In the genomic region with DNA sequence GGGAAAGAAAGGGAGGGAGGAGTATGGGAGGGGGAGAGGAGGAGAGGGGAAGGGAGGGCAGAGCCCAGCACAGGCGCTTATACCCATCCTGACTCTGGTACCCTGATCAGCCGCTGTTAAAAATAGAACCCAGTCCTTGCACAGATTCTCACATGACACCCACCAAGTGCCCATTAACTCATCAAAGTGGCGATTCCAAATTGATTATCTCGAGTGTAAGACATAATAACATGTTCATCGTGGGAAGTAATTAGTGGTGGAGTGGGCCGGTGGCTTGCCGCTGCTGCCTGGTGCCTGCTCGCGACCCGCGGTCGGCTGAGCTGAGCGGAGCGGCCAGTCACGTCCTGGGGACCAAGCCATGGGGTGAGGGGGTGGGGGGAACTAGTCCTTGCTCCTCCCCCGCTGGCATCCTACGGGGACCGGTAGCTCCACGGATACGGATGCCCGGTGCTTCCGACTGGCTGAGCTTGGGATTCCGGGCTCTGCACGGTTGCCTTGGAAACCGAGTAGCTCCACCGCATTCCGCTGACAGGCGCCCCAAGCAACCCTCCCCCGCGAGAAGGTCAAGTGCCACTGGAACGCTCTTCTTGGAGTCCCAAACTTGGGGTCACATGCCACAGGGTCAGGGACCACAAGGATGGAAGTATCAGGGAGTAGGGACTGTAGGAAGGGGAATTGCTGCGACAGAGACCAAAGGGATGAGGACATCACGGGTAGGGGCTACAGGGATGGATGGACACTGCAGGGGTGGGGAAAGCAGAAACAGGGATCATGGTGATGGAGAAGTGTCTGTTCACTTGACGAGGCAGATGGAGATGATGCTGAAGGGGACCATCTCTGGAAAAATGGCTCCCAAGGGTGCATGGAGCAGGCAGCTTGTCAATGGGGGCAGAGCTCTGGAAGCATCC, we compare ENCODE assay signal across 8 mouse cellular contexts.
A peak's percentile ranks its signal among the peaks of the same experiment; 100 is the strongest.
DNase-seq lines count a peak whose midpoint lies in the region; ATAC-seq and TF ChIP-seq lines count a peak whose summit lies in the region.

No protein-coding gene starts in this region.

- TF ChIP-seq CTCF in forebrain, postnatal 0 days (IDR thresholded peaks at IDR 0.05; ENCODE audit: low read depth): no peak

- H3K4me1 ChIP-seq in heart, embryonic 10.5 days: peaks cover 47% of the 10 kb centered on the region
- H3K4me1 ChIP-seq in forebrain, postnatal 0 days (ENCODE audit: insufficient read depth): peaks cover 15% of the 10 kb centered on the region; the same call in 1 of the 2 replicates

- peaks cover 66% of the 10 kb centered on the region for H3K27me3 ChIP-seq in heart, embryonic 10.5 days (ENCODE audit: insufficient read depth, poor library complexity, severe bottlenecking)
- H3K27me3 ChIP-seq in forebrain, postnatal 0 days (ENCODE audit: insufficient read depth, low read length): no peaks in the 10 kb centered on the region
- H3K27me3 ChIP-seq in myocyte (ENCODE audit: control insufficient read depth, insufficient read depth, insufficient read length): peaks cover 25% of the 10 kb centered on the region

- H3K79me2 ChIP-seq in myocyte (ENCODE audit: control insufficient read depth, insufficient read depth): no peaks in the 10 kb centered on the region

- TF ChIP-seq POLR2A in myocyte (IDR thresholded peaks at IDR 0.05; ENCODE audit: insufficient read length, low read depth): no peak

- no peaks in the 10 kb centered on the region for H3K36me3 ChIP-seq in heart, embryonic 10.5 days
- H3K36me3 ChIP-seq in forebrain, postnatal 0 days (ENCODE audit: insufficient read depth): no peaks in the 10 kb centered on the region
- H3K36me3 ChIP-seq in myocyte (ENCODE audit: control insufficient read depth, insufficient read depth): no peaks in the 10 kb centered on the region

- H3ac ChIP-seq in myocyte (ENCODE audit: control insufficient read depth, insufficient read length): no peak overlapping the region

- no peaks in the 10 kb centered on the region for H3K9me3 ChIP-seq in heart, embryonic 10.5 days
- H3K9me3 ChIP-seq in forebrain, postnatal 0 days (ENCODE audit: low read length): no peaks in the 10 kb centered on the region

- H3K4me2 ChIP-seq in forebrain, postnatal 0 days (ENCODE audit: low read depth): peak overlapping the region; percentile 83
- H3K4me2 ChIP-seq in myocyte (ENCODE audit: low read depth): peak overlapping the region; percentile 40

- no peak for DNase-seq in heart, embryonic 10.5 days (ENCODE audit: low spot score)
- no peak for DNase-seq in heart, postnatal 36 days
- DNase-seq in brain, adult 2 months (ENCODE audit: low read depth, low spot score): peak; percentile 92
- peak; percentile 84 for DNase-seq in forebrain, postnatal 0 days
- DNase-seq in layer of hippocampus, adult 8-10 months (ENCODE audit: low spot score in 2 of 2): peak; percentile 64 to 65
- no peak for DNase-seq in thymus, postnatal 14 days

- intact Hi-C loops in heart, postnatal 36 days (cut with DNase I): no loop called here

- no peak overlapping the region for H3K27ac ChIP-seq in heart, embryonic 10.5 days
- peak overlapping the region; percentile 70 for H3K27ac ChIP-seq in forebrain, postnatal 0 days (ENCODE audit: low read depth, low read length)

- H3K9ac ChIP-seq in forebrain, postnatal 0 days: peak overlapping the region; percentile 64

- peak overlapping the region; percentile 54 for H3K4me3 ChIP-seq in heart, embryonic 10.5 days
- H3K4me3 ChIP-seq in forebrain, postnatal 0 days (ENCODE audit: low read depth, low read length): peak overlapping the region; percentile 39
- H3K4me3 ChIP-seq in myocyte: no peak overlapping the region

- 2% methylated on average over 34 of the region's 34 CpGs for WGBS in heart, embryonic 10.5 days
- under 1% methylated on average over 34 of the region's 34 CpGs for WGBS in forebrain, postnatal 0 days

- peak; percentile 82 for ATAC-seq in forebrain, postnatal 0 days
- no peak for ATAC-seq in activated CD4-positive, CD25-positive, alpha-beta regulatory T cell, adult 4 months

TF ChIP-seq in myocyte, 11 proteins besides CTCF, POLR2A, EP300 and RAD21:
- TF ChIP-seq MYOD1 (IDR thresholded peaks at IDR 0.05; ENCODE audit: control insufficient read depth in 1 of 3, insufficient read length in 2 of 3, low read depth in 2 of 3) (no peak), SRF (IDR thresholded peaks at IDR 0.05; ENCODE audit: control insufficient read depth, insufficient read length, low read depth) (no peak)

Comparison
In these comparisons a context has a peak if more than half of its experiments do, and no peak if none do; other contexts are left out.
1. DNase-seq: peak in brain, adult 2 months (single experiment), forebrain, postnatal 0 days (single experiment) and layer of hippocampus, adult 8-10 months (2 of 2); none in heart, embryonic 10.5 days (single experiment), heart, postnatal 36 days (0 of 2) and thymus, postnatal 14 days (single experiment).